Mouse (Mus musculus) urinary bladder, adult 18-20 months (tissue): ENCODE measurements around the gene Slc6a8.

Source experiments
- DNase-seq, 2 experiments: peaks; one replicate each; pipeline ENCODE4 v3.0.0; 2022; ENCODE audit warnings: low spot score in 2 of 2, mixed read lengths in 2 of 2

Gene Slc6a8

GRCm38 (mm10) chrX:73684978-73685377 is 12.0 kb downstream of the Slc6a8 start:
- DNase-seq: no peak

GRCm38 (mm10) chrX:73685629-73686028 is 12.7 kb downstream of the Slc6a8 start:
- peak in 1 of 2 experiments; percentile 46 for DNase-seq

GRCm38 (mm10) chrX:73690917-73691629 is 18.1 kb downstream of the Slc6a8 start:
- DNase-seq: peak in 1 of 2 experiments; percentile 21

- no peak for DNase-seq
These were observed 27.5 kb downstream of the Slc6a8 start for GRCm38 (mm10) chrX:73700472-73700871.

GRCm38 (mm10) chrX:73715476-73716108 is 42.6 kb downstream of the Slc6a8 start:
- peak in 1 of 2 experiments; percentile 26 for DNase-seq

- peak; percentile 87 for DNase-seq
These were observed 43.2 kb downstream of the Slc6a8 start, which contains the start of the genes Bcap31 and Abcd1 for GRCm38 (mm10) chrX:73716109-73716661. Gene Bcap31 (minus strand): TSS chrX:73716175. Gene Abcd1 (plus strand): TSS chrX:73716597.

GRCm38 (mm10) chrX:73716709-73717545 is 44.0 kb downstream of the Slc6a8 start:
- DNase-seq: peak in 1 of 2 experiments; percentile 26

GRCm38 (mm10) chrX:73717667-73718066 is 44.7 kb downstream of the Slc6a8 start:
- DNase-seq: peak in 1 of 2 experiments; percentile 3

GRCm38 (mm10) chrX:73718271-73718670 is 45.3 kb downstream of the Slc6a8 start:
- peak; percentile 8 to 10 for DNase-seq

- DNase-seq: peak; percentile 16 to 18
These were observed 45.9 kb downstream of the Slc6a8 start for GRCm38 (mm10) chrX:73718686-73719362.

- DNase-seq: no peak
These were observed 58.0 kb downstream of the Slc6a8 start for GRCm38 (mm10) chrX:73730908-73731307.
